Mouse (Mus musculus): Measurements from ENCODE around the gene Tmod4. TPM values are rescaled to one million over a fixed set of nuclear protein-coding genes. Genes with fewer than 3 reads are reported as not detected.

The Tmod4 gene
- polyA plus RNA-seq, 1 experiment from 2014 or later = 1.6 TPM

Small RNAs within 50 kb of the gene (microRNA-seq; reads per million reads assigned to microRNA genes)
- gene Mir8099-1 = not detected

Other genes with a start within 250 kb of the Tmod4 start
- 341 and 366 TPM in 2 replicates for gene Psmb4, start 237.5 kb upstream of the Tmod4 start, polyA plus RNA-seq (2015; fragmentation: Nextera tagmentation; extraction: Ambion mirVana)
- 88.7 and 105 TPM in 2 replicates for gene Selenbp1, start 191.4 kb upstream of the Tmod4 start, polyA plus RNA-seq (2015; fragmentation: Nextera tagmentation; extraction: Ambion mirVana)
- 10.0 and 10.5 TPM in 2 replicates for gene Rfx5, start 170.4 kb upstream of the Tmod4 start, polyA plus RNA-seq (2015; fragmentation: Nextera tagmentation; extraction: Ambion mirVana)
- 25.0 and 30.3 TPM in 2 replicates for gene Pi4kb, start 149.7 kb upstream of the Tmod4 start, polyA plus RNA-seq (2015; fragmentation: Nextera tagmentation; extraction: Ambion mirVana)
- 28.8 and 32.9 TPM in 2 replicates for gene Zfp687, start 109.0 kb upstream of the Tmod4 start, polyA plus RNA-seq (2015; fragmentation: Nextera tagmentation; extraction: Ambion mirVana)
- gene Psmd4, start 81.9 kb upstream of the Tmod4 start, polyA plus RNA-seq (2015; fragmentation: Nextera tagmentation; extraction: Ambion mirVana) = 279 and 281 TPM in 2 replicates
- 24.0 and 24.7 TPM in 2 replicates for gene Pip5k1a, start 17.5 kb upstream of the Tmod4 start, polyA plus RNA-seq (2015; fragmentation: Nextera tagmentation; extraction: Ambion mirVana)
- 184 and 185 TPM in 2 replicates for gene Vps72, start 13.5 kb upstream of the Tmod4 start, polyA plus RNA-seq (2015; fragmentation: Nextera tagmentation; extraction: Ambion mirVana)
- 71.6 and 79.0 TPM in 2 replicates for gene Scnm1, start 9.5 kb downstream of the Tmod4 start, polyA plus RNA-seq (2015; fragmentation: Nextera tagmentation; extraction: Ambion mirVana)
- 15.3 and 17.3 TPM in 2 replicates for gene Lysmd1, start 9.6 kb downstream of the Tmod4 start, polyA plus RNA-seq (2015; fragmentation: Nextera tagmentation; extraction: Ambion mirVana)
- gene Tnfaip8l2, start 17.9 kb downstream of the Tmod4 start, polyA plus RNA-seq (2015; fragmentation: Nextera tagmentation; extraction: Ambion mirVana) = 2.9 and 4.2 TPM in 2 replicates
- 3.0 and 3.1 TPM in 2 replicates for gene Sema6c, start 36.0 kb downstream of the Tmod4 start, polyA plus RNA-seq (2015; fragmentation: Nextera tagmentation; extraction: Ambion mirVana)
- 8.8 and 10.8 TPM in 2 replicates for gene Gabpb2, start 93.4 kb downstream of the Tmod4 start, polyA plus RNA-seq (2015; fragmentation: Nextera tagmentation; extraction: Ambion mirVana)
- 90.3 and 94.4 TPM in 2 replicates for gene Cdc42se1, start 104.3 kb downstream of the Tmod4 start, polyA plus RNA-seq (2015; fragmentation: Nextera tagmentation; extraction: Ambion mirVana)
- 14.0 and 16.6 TPM in 2 replicates for gene Mllt11, start 107.7 kb downstream of the Tmod4 start, polyA plus RNA-seq (2015; fragmentation: Nextera tagmentation; extraction: Ambion mirVana)
- gene Gm128, start 117.1 kb downstream of the Tmod4 start, polyA plus RNA-seq (2015; fragmentation: Nextera tagmentation; extraction: Ambion mirVana) = 0.53 and 0.55 TPM in 2 replicates
- 0.41 and 0.82 TPM in 2 replicates for gene Bnipl, start 126.7 kb downstream of the Tmod4 start, polyA plus RNA-seq (2015; fragmentation: Nextera tagmentation; extraction: Ambion mirVana)
- 55.8 and 57.0 TPM in 2 replicates for gene Mindy1, start 156.9 kb downstream of the Tmod4 start, polyA plus RNA-seq (2015; fragmentation: Nextera tagmentation; extraction: Ambion mirVana)
- gene Prune1, start 157.6 kb downstream of the Tmod4 start, polyA plus RNA-seq (2015; fragmentation: Nextera tagmentation; extraction: Ambion mirVana) = 25.8 and 27.4 TPM in 2 replicates
- 8.6 and 9.4 TPM in 2 replicates for gene Anxa9, start 182.7 kb downstream of the Tmod4 start, polyA plus RNA-seq (2015; fragmentation: Nextera tagmentation; extraction: Ambion mirVana)
- 208 and 209 TPM in 2 replicates for gene Cers2, start 190.3 kb downstream of the Tmod4 start, polyA plus RNA-seq (2015; fragmentation: Nextera tagmentation; extraction: Ambion mirVana)
- 45.5 and 46.7 TPM in 2 replicates for gene Setdb1, start 232.7 kb downstream of the Tmod4 start, polyA plus RNA-seq (2015; fragmentation: Nextera tagmentation; extraction: Ambion mirVana)

Data from kidney, embryonic 16.5 days (tissue).